Mouse (Mus musculus): Measurements from ENCODE around the gene Piezo1. TPM values are rescaled to one million over a fixed set of nuclear protein-coding genes. Genes with fewer than 3 reads are reported as not detected.

The Piezo1 gene
- total and polyA plus RNA-seq, 3 experiments = 21.1 to 59.7 (median 41.6) TPM

GRCm38 (mm10) chr8:122568881-122569309 is 17.8 kb upstream of the Piezo1 start:
- peaks cover 37 to 67% of the 10 kb centered on the region in 2 experiments for H3K36me3 ChIP-seq (replicated peaks in 1 of 2; ENCODE audit: control insufficient read depth in 1 of 2, insufficient read depth in 1 of 2, low read length in 1 of 2)
- H3K4me2 ChIP-seq (ENCODE audit: insufficient read depth, low read depth, poor library complexity, severe bottlenecking) = peak overlapping the region; percentile 46
- peak overlapping the region; percentile 99 for H3K9ac ChIP-seq (ENCODE audit: insufficient read depth, low read depth)
- H3K4me3 ChIP-seq (replicated peaks in 1 of 3; ENCODE audit: low read depth in 2 of 3, low read length in 2 of 3, poor library complexity in 1 of 3) = peak overlapping the region; percentile 49 to 64 (median 55)
- peaks cover 10 to 42% of the 10 kb centered on the region in 2 experiments; a peak in 3 of 4 replicates for H3K4me1 ChIP-seq (ENCODE audit: control insufficient read depth in 1 of 2, insufficient read depth in 2 of 2)
- no peaks in the 10 kb centered on the region for H3K27me3 ChIP-seq (replicated peaks)
- TF ChIP-seq CTCF (conservative IDR thresholded peaks at IDR 0.05 in 1 of 2, IDR thresholded peaks at IDR 0.05 in 1 of 2; ENCODE audit: low read depth in 2 of 2, low read length in 2 of 2) = peak in 1 of 2 experiments; percentile 44; a peak in 2 of 4 replicates
- TF ChIP-seq MAFK (IDR thresholded peaks at IDR 0.05; ENCODE audit: insufficient replicate concordance, low read length) = no peak
- TF ChIP-seq TCF12 (IDR thresholded peaks at IDR 0.05; ENCODE audit: low read depth, low read length) = no peak
- no peak for TF ChIP-seq UBTF (IDR thresholded peaks at IDR 0.05; ENCODE audit: low read depth, low read length)
- TF ChIP-seq ZMIZ1 (IDR thresholded peaks at IDR 0.05; ENCODE audit: low read depth, low read length) = no peak
- no peak for TF ChIP-seq RAD21 (IDR thresholded peaks at IDR 0.05; ENCODE audit: low read depth, low read length)
- no peak for TF ChIP-seq USF2 (conservative IDR thresholded peaks at IDR 0.05; ENCODE audit: low read depth, low read length)
- TF ChIP-seq CHD2 (IDR thresholded peaks at IDR 0.05; ENCODE audit: low read length) = peak; percentile 25; the same call in 1 of the 2 replicates
- peak; percentile 59 for DNase-seq (ENCODE audit: extremely low read depth)
- peak overlapping the region; percentile 26 for H3K27ac ChIP-seq (ENCODE audit: insufficient read depth, low read depth)
- dilution Hi-C loops (cut with MboI; ENCODE audit: extremely low pct_ligation_motif_present, extremely low pct_unique_long_range_greater_than_20kb, low sequenced_read_pairs) = no loop called here
- H3K9me3 ChIP-seq (replicated peaks; ENCODE audit: low read length) = peaks cover 5% of the 10 kb centered on the region
- H3K79me2 ChIP-seq (replicated peaks; ENCODE audit: control insufficient read depth, extremely low read depth, insufficient read depth, poor library complexity, severe bottlenecking) = peaks cover 13% of the 10 kb centered on the region
- in situ Hi-C loops (cut with MboI; ENCODE audit: low pct_ligation_motif_present, low pct_unique_long_range_greater_than_20kb, low sequenced_read_pairs) = no loop called here

- Histone ChIP-seq H3K36me3 (replicated peaks in 1 of 2; ENCODE audit: control insufficient read depth in 1 of 2, insufficient read depth in 1 of 2, low read length in 1 of 2) (peaks cover 37 to 61% of the 10 kb centered on the region in 2 experiments), H3K4me1 (ENCODE audit: control insufficient read depth in 1 of 2, insufficient read depth in 2 of 2) (peaks cover 10 to 36% of the 10 kb centered on the region in 2 experiments; a peak in 3 of 4 replicates), H3K79me2 (replicated peaks; ENCODE audit: control insufficient read depth, extremely low read depth, insufficient read depth, poor library complexity, severe bottlenecking) (peaks cover 13% of the 10 kb centered on the region), H3K27me3 (replicated peaks) (no peaks in the 10 kb centered on the region), H3K9me3 (replicated peaks; ENCODE audit: low read length) (peaks cover 5% of the 10 kb centered on the region), H3K9ac (ENCODE audit: insufficient read depth, low read depth) (peak overlapping the region; percentile 99), H3K4me2 (ENCODE audit: insufficient read depth, low read depth, poor library complexity, severe bottlenecking) (peak overlapping the region; percentile 47; the same call in 1 of the 2 replicates), H3K4me3 (replicated peaks in 1 of 3; ENCODE audit: low read depth in 2 of 3, low read length in 2 of 3, poor library complexity in 1 of 3) (peak overlapping the region; percentile 64 to 99 (median 80)), H3K27ac (ENCODE audit: insufficient read depth, low read depth) (peak overlapping the region; percentile 99)
- DNase-seq (ENCODE audit: extremely low read depth) = peak; percentile 93
- in situ Hi-C loops (cut with MboI; ENCODE audit: low pct_ligation_motif_present, low pct_unique_long_range_greater_than_20kb, low sequenced_read_pairs) (no loop called here), dilution Hi-C loops (cut with MboI; ENCODE audit: extremely low pct_ligation_motif_present, extremely low pct_unique_long_range_greater_than_20kb, low sequenced_read_pairs) (no loop called here)
- TF ChIP-seq ELF1 (IDR thresholded peaks at IDR 0.05; ENCODE audit: low read depth, low read length) (peak; percentile 81), MEF2A (IDR thresholded peaks at IDR 0.05; ENCODE audit: borderline replicate concordance, low read depth, low read length) (0 out of 2 replicates have a peak, but pooled peaks have one; percentile 19), ETS1 (conservative IDR thresholded peaks at IDR 0.05; ENCODE audit: low read depth, low read length) (peak; percentile 72), PAX5 (IDR thresholded peaks at IDR 0.05; ENCODE audit: low read length) (no peak), POLR2AphosphoS2 (IDR thresholded peaks at IDR 0.05; ENCODE audit: low read depth, low read length) (no peak), MAZ (IDR thresholded peaks at IDR 0.05; ENCODE audit: low read depth, low read length) (peak; percentile 67; the same call in 1 of the 2 replicates), MAX (IDR thresholded peaks at IDR 0.05; ENCODE audit: low read length) (no peak), BHLHE40 (IDR thresholded peaks at IDR 0.05; ENCODE audit: low read depth, low read length) (peak; percentile 29; the same call in 1 of the 2 replicates), NRF1 (IDR thresholded peaks at IDR 0.05; ENCODE audit: low read depth, low read length) (no peak)
These were observed 17.0 kb upstream of the Piezo1 start for GRCm38 (mm10) chr8:122568109-122568504.
